Mouse (Mus musculus) midbrain, embryonic 11.5 days (tissue): ENCODE results near the gene Bhlhb9. TPM values are rescaled to one million over a fixed set of nuclear protein-coding genes. Genes with fewer than 3 reads are reported as not detected.
"Not testable (repeated sequence)": the region's sequence is repeated elsewhere in the genome, so short reads cannot be mapped to it uniquely, and the experiment has no call there.

Experiments
- ATAC-seq: fragments of 200-750 bp; cut with Nextera tagmentation; 2 replicates; pipeline ENCODE4 v1.8.0; 2017; ENCODE audit warnings: moderate TSS enrichment, moderate library complexity; ENCODE audit not compliant: low FRiP score
- DNase-seq: peaks from one replicate; pipeline ENCODE4 v3.0.0; 2015; ENCODE audit warnings: low spot score; ENCODE audit errors: missing footprints
- H3K27ac ChIP-seq: fragments of 300-500 bp; sonication (generic); 2 replicates; pipeline ENCODE4 v1.5.1; 2014; ENCODE audit warnings: low read depth, low read length
- H3K27me3 ChIP-seq: fragments of 300-500 bp; sonication (generic); 2 replicates; pipeline ENCODE4 v1.6.1; 2014; ENCODE audit warnings: mild to moderate bottlenecking, low read length, moderate library complexity, mixed read lengths; ENCODE audit not compliant: control insufficient read depth, insufficient read depth
- H3K36me3 ChIP-seq: fragments of 300-500 bp; sonication (generic); 2 replicates; pipeline ENCODE4 v1.6.1; 2014; ENCODE audit warnings: mild to moderate bottlenecking, low read length, moderate library complexity, mixed read lengths; ENCODE audit not compliant: control insufficient read depth, insufficient read depth
- H3K4me1 ChIP-seq: fragments of 300-500 bp; sonication (generic); 2 replicates; pipeline ENCODE4 v1.6.1; 2014; ENCODE audit warnings: low read length; ENCODE audit not compliant: control insufficient read depth, insufficient read depth
- H3K4me2 ChIP-seq: fragments of 300-500 bp; sonication (generic); 2 replicates; pipeline ENCODE4 v1.6.1; 2014; ENCODE audit warnings: mild to moderate bottlenecking, moderate library complexity
- H3K4me3 ChIP-seq: fragments of 300-500 bp; sonication (generic); 2 replicates; pipeline ENCODE4 v1.5.1; 2014; ENCODE audit warnings: low read depth, low read length
- H3K9ac ChIP-seq: fragments of 300-500 bp; sonication (generic); 2 replicates; pipeline ENCODE4 v1.6.1; 2014; ENCODE audit warnings: low read length
- H3K9me3 ChIP-seq: fragments of 300-500 bp; sonication (generic); 2 replicates; pipeline ENCODE4 v1.6.1; 2016; ENCODE audit warnings: low read length; ENCODE audit not compliant: control insufficient read depth
- WGBS: fragments of 180-500 bp; shearing (Covaris S2); extraction: QIAGEN DNeasy Blood & Tissue Kit; methylation state at CpG from one replicate; pipeline ENCODE4 v1.1.7; 2014; 5-methylcytosine and 5-hydroxymethylcytosine counted together
- polyA plus RNA-seq: library from polyadenylated mRNA; unstranded; fragments of >200 nt; fragmentation: Nextera tagmentation; extraction: Ambion mirVana; gene quantifications from 2 replicates; pipeline ENCODE4 v1.2.1, GENCODE M21; 2014

Gene Bhlhb9
- polyA plus RNA-seq, 1 experiment from 2014 or later, result 67.1 TPM

- H3K36me3 ChIP-seq, H3K4me1 ChIP-seq, H3K27me3 ChIP-seq, H3K9me3 ChIP-seq: not testable (repeated sequence)
- 25% methylated on average over 22 of the region's 26 CpGs for WGBS
- Histone ChIP-seq H3K27ac (peak overlapping the region; percentile 30; the same call in 1 of the 2 replicates), H3K9ac (peak overlapping the region; percentile 63), H3K4me2 (peak overlapping the region; percentile 59), H3K4me3 (peak overlapping the region; percentile 47)
- ATAC-seq (peak; percentile 79), DNase-seq (peak; percentile 85)
Measured at GRCm38 (mm10) chrX:135796305-135797211, 836 bp upstream of the Bhlhb9 start.

- Histone ChIP-seq H3K4me2 (no peak overlapping the region), H3K4me3 (no peak overlapping the region), H3K9me3 (no peaks in the 10 kb centered on the region), H3K27ac (no peak overlapping the region), H3K27me3 (no peaks in the 10 kb centered on the region), H3K36me3 (no peaks in the 10 kb centered on the region), H3K9ac (no peak overlapping the region), H3K4me1 (no peaks in the 10 kb centered on the region)
- whole genome bisulfite sequencing, result 80% methylated on average over 3 of the region's 3 CpGs
- DNase-seq (no peak), ATAC-seq (no peak)
Measured at GRCm38 (mm10) chrX:135804149-135804548, 6.8 kb downstream of the Bhlhb9 start.

- ATAC-seq (no peak), DNase-seq (peak; percentile 88)
- Histone ChIP-seq H3K9ac (no peak overlapping the region), H3K4me2 (no peak overlapping the region), H3K27ac (no peak overlapping the region), H3K4me3 (no peak overlapping the region), H3K4me1 (no peaks in the 10 kb centered on the region), H3K27me3 (no peaks in the 10 kb centered on the region), H3K9me3 (no peaks in the 10 kb centered on the region), H3K36me3 (no peaks in the 10 kb centered on the region)
- WGBS, result 35% methylated on average over 1 of the region's 1 CpGs
Measured at GRCm38 (mm10) chrX:135805780-135806179, 8.4 kb downstream of the Bhlhb9 start.

- not testable (repeated sequence) for H3K4me3 ChIP-seq, H3K9ac ChIP-seq, H3K4me1 ChIP-seq, DNase-seq, H3K27me3 ChIP-seq, H3K27ac ChIP-seq, H3K36me3 ChIP-seq, H3K4me2 ChIP-seq, H3K9me3 ChIP-seq, ATAC-seq
- WGBS, result 46% methylated on average over 1 of the region's 1 CpGs
Measured at GRCm38 (mm10) chrX:135835896-135836295, 38.5 kb downstream of the Bhlhb9 start.

- ATAC-seq (no peak), DNase-seq (no peak)
- H3K4me2 ChIP-seq, result no peak overlapping the region
- no peaks in the 10 kb centered on the region for H3K36me3 ChIP-seq
- no peaks in the 10 kb centered on the region for H3K27me3 ChIP-seq
- no peaks in the 10 kb centered on the region for H3K4me1 ChIP-seq
- no peak overlapping the region for H3K27ac ChIP-seq
- H3K9ac ChIP-seq, result no peak overlapping the region
- 73% methylated on average over 2 of the region's 2 CpGs for WGBS
- H3K4me3 ChIP-seq, result no peak overlapping the region
- no peaks in the 10 kb centered on the region for H3K9me3 ChIP-seq
Measured at GRCm38 (mm10) chrX:135837896-135838295, 40.5 kb downstream of the Bhlhb9 start.

- H3K4me2 ChIP-seq, result peak within 1 kb of the TSS; percentile 63
- not testable (repeated sequence) for H3K4me1 ChIP-seq, H3K27me3 ChIP-seq, H3K27ac ChIP-seq, H3K9me3 ChIP-seq, H3K36me3 ChIP-seq
- WGBS, result 21% methylated on average over 29 of the region's 32 CpGs
- peak within 1 kb of the TSS; percentile 39 for H3K4me3 ChIP-seq
- peak within 1 kb of the TSS; percentile 54 for H3K9ac ChIP-seq
- ATAC-seq, result peak; percentile 89
- peak; percentile 91 for DNase-seq
Measured at GRCm38 (mm10) chrX:135838521-135839360, 41.3 kb downstream of the Bhlhb9 start, which contains the start of gene Gprasp2. Gprasp2 (plus strand) TSS chrX:135839034.

- peak; percentile 52 for ATAC-seq
- not testable (repeated sequence) for H3K27me3 ChIP-seq, H3K9me3 ChIP-seq, H3K36me3 ChIP-seq, H3K27ac ChIP-seq, H3K4me1 ChIP-seq, DNase-seq
- peak overlapping the region; percentile 39 for H3K4me3 ChIP-seq
- peak overlapping the region; percentile 54 for H3K9ac ChIP-seq
- 17% methylated on average over 16 of the region's 17 CpGs for WGBS
- H3K4me2 ChIP-seq, result peak overlapping the region; percentile 63
Measured at GRCm38 (mm10) chrX:135839397-135840391, 42.3 kb downstream of the Bhlhb9 start.

GRCm38 (mm10) chrX:135866806-135867205, 69.4 kb downstream of the Bhlhb9 start:
- ATAC-seq, H3K9me3 ChIP-seq, H3K9ac ChIP-seq, H3K4me1 ChIP-seq, H3K27ac ChIP-seq, H3K4me3 ChIP-seq, H3K36me3 ChIP-seq, DNase-seq, H3K27me3 ChIP-seq, H3K4me2 ChIP-seq: not testable (repeated sequence)
- WGBS, result 88% methylated on average over 9 of the region's 9 CpGs
